Mouse (Mus musculus) lung, postnatal 0 days (tissue): ENCODE data around the gene Vmn1r143.
"Not testable (repeated sequence)": the region's sequence is repeated elsewhere in the genome, so short reads cannot be mapped to it uniquely, and the experiment has no call there.

Source experiments
- CTCF ChIP-seq: IDR thresholded peaks from 2 replicates; pipeline ENCODE4 v1.5.1; 2016; ENCODE audit warnings: antibody characterized with exemption, mild to moderate bottlenecking
- EP300 ChIP-seq: IDR thresholded peaks from 2 replicates; pipeline ENCODE4 v1.6.1; 2016; ENCODE audit warnings: antibody characterized with exemption, mild to moderate bottlenecking, control low read depth

DNA sequence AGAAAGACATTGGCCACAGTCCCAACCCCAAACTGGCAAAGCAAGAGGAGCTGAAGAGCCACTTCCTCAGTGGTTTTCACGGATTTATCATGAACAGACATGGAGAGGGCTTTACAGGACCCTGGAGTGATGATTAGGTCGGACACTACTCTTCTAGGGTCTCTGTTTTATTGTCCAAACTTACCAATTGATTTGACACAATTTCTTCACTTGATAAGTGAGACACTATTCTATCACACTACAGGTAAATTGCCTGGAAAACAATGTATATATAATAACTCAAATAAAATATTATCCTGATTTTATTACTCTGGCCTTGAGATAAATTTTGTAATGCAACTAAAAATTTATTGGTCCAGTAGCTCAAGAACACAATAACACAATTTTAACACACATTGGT lies 40.2 kb downstream of the Vmn1r143 start, which contains the start of gene Gm8453:
- not testable (repeated sequence) for TF ChIP-seq CTCF, EP300
